Mouse (Mus musculus): ENCODE data around the gene Peg3.
A peak's percentile ranks its signal among the peaks of the same experiment; 100 is the strongest.

Peg3 gene

DNA sequence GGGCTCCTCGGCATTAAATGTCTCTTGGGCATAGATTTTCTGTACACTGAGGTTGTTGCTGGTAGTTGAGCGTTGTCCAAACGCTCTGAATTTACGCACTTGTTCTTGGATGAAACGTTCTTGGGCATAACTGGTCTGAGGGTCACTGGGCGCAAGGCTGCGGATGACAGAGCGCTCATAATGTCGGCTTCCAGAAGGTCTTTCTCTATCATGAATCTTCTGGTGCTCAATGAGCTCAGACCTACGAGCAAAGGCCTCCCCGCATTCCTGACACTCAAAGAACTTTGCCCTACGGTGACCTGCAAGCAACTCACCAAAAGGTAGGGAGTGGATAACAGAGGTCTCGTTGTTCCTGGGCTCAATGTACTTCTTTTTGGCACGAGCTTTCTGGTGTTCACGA is 20.8 kb downstream of the Peg3 start:
- DNase-seq (ENCODE audit: low spot score), result no peak

GRCm38 (mm10) chr7:6708451-6709180 is 21.6 kb downstream of the Peg3 start:
- no peak for DNase-seq (ENCODE audit: low spot score)

DNA sequence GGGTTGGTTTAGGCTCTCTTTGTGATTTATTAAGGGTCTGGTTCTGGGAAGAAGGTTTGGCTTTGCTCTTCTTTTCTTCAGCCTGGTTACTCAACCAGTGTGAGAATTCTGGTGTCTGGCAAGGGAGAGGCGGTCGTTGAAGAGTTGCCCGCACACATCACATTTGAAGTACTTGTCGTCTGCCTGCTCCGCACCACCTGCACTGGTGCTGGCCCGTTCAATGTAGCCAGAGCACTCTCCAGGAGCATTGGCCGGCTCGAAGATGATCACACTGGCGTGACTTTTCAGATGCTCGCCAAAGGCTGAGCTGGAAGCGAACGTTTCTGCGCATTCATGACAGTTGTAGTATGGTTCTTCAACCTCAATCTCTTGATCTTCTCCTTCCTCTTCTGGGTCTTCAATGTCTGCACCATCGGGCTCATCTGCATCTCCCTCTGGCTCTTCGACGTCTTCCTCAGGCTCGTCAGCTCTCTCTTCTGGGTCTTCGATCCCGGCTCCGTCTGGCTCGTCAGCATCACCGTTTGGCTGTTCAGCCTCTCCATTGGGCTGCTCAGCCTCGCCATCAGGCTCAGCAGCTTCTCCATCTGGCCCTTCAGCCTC is 22.7 kb downstream of the Peg3 start:
- DNase-seq (ENCODE audit: low spot score), result no peak

GRCm38 (mm10) chr7:6699230-6699629 is 31.0 kb downstream of the Peg3 start:
- DNase-seq (ENCODE audit: low spot score), result no peak

- DNase-seq (ENCODE audit: low spot score), result peak; percentile 91
Observed at GRCm38 (mm10) chr7:6696241-6697045, 33.8 kb downstream of the Peg3 start, which contains the start of gene Zim1. TSS of gene Zim1 (minus strand) at chr7:6696450.

DNA sequence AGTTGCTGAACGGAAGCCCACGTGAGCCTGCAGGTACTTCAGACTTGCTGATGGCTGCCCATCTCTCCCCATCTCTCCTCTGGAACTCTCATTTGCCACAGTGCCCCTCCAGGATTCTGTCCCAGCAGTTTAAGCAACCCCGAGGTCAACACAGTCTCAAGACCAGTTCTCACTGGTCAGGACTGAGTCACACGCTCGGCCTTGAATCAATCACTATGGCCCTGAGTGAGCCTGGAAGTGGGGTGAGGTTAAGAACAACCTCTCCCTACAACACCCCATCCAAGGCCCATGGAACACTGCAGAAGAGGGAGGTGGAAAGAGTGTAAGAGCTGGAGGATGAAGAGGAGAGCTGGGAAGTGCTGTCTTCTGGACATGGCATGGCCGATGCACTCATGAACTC is 44.7 kb downstream of the Peg3 start:
- DNase-seq (ENCODE audit: low spot score), result no peak

DNA sequence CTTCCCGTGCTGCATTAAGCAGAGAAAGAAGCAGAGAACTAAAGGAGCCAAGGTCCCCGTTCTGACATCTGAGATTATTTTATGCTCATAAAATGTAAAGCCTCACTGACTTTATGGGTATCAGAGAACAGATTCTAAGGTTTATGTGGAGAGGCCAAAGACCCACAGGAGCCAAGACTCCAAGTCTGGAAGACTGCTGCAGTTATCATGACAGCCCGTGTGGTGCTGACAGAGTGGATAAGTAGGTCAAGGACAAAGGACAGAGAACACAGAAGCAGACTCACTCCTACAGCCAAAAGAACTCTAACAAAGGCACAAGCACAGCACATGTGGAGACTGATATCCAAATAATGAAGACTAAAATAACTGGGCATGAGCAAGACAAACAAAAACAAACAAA is 63.5 kb downstream of the Peg3 start:
- no peak for DNase-seq (ENCODE audit: low spot score)

DNA sequence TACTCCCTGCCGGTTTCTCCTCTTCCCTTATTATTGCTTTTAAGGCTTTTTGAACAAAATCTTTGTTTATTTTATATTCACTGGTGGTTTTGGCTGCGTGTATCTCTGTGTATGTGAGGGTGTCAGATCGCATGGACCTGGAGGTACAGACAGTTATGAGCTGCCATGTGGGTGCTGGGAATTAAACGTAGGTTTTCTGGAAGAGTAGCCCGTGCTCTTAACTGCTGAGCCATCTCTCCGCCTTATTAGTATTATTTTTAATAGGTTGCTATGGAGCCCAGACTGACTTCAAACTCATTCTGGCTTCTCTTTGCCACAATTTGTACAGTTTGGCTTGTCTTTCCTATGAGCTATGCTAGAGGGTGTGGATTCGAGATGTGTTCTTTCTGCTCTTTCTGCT is 66.8 kb downstream of the Peg3 start:
- DNase-seq (ENCODE audit: low spot score), result peak; percentile 23

GRCm38 (mm10) chr7:6659605-6660004 is 70.6 kb downstream of the Peg3 start:
- peak; percentile 53 for DNase-seq (ENCODE audit: low spot score)

- no peak for DNase-seq (ENCODE audit: low spot score)
Observed at GRCm38 (mm10) chr7:6658606-6659005, 71.6 kb downstream of the Peg3 start.

Measured in layer of hippocampus, adult 11-12 months (tissue).